ENCODE assay signal across 8 mouse cellular contexts in genomic region chr14:50955942-50956508, GRCm38 (mm10). TPM values are rescaled to one million over a fixed set of nuclear protein-coding genes. Genes with fewer than 3 reads are reported as not detected.
DNase-seq lines count a peak whose midpoint lies in the region; ATAC-seq and TF ChIP-seq lines count a peak whose summit lies in the region.
"Not testable (repeated sequence)": the region's sequence is repeated elsewhere in the genome, so short reads cannot be mapped to it uniquely, and the experiment has no call there.

Gene Pnp2 (plus strand): TSS chr14:50955992.

- H3K4me1 ChIP-seq in liver, embryonic 14.5 days (replicated peaks; ENCODE audit: control insufficient read depth in 2 of 2, insufficient read depth in 2 of 2, low read length in 1 of 2) = peaks cover 10 to 26% of the 10 kb centered on the region in 2 experiments; a peak in 3 of 4 replicates

- not testable (repeated sequence) for H3K9me3 ChIP-seq in liver, embryonic 14.5 days (ENCODE audit: control insufficient read depth, low read length)

- ATAC-seq in CD4-positive, CD25-positive, alpha-beta regulatory T cell, adult 4 months = peak; percentile 93
- peak; percentile 82 for ATAC-seq in liver, embryonic 14.5 days (ENCODE audit: insufficient read depth)
- ATAC-seq in monocyte, adult 5-6 weeks (replicated peaks; ENCODE audit: insufficient number of reproducible peaks, low FRiP score, low TSS enrichment, poor library complexity, severe bottlenecking) = peak; percentile 79

- 10% methylated on average over 19 of the region's 19 CpGs for WGBS in liver, embryonic 14.5 days (ENCODE audit: insufficient replicate concordance)

- peaks cover 15% of the 10 kb centered on the region for H3K36me3 ChIP-seq in liver, embryonic 14.5 days (replicated peaks; ENCODE audit: control insufficient read depth, insufficient read depth, low read depth)

- H3K27ac ChIP-seq in liver, embryonic 14.5 days = peak within 1 kb of the TSS; percentile 77

- not testable (repeated sequence) for H3K27me3 ChIP-seq in liver, embryonic 14.5 days (ENCODE audit: control insufficient read depth, insufficient read depth, low read length)

- TF ChIP-seq CTCF in liver, embryonic 14.5 days (IDR thresholded peaks at IDR 0.05; ENCODE audit: low read depth) = peak; percentile 49

- peak within 1 kb of the TSS; percentile 75 for H3K4me2 ChIP-seq in liver, embryonic 14.5 days (ENCODE audit: low read depth)

- DNase-seq in cerebellum, adult 9-10 months = peak; percentile 70
- DNase-seq in frontal cortex, postnatal 10 days (ENCODE audit: low spot score in 2 of 2) = peak; percentile 53 to 66
- peak; percentile 66 for DNase-seq in heart, postnatal 4 days
- DNase-seq in kidney, postnatal 4 days = peak; percentile 72 to 82
- DNase-seq in liver, embryonic 14.5 days (ENCODE audit: low read depth in 3 of 3, low spot score in 3 of 3) = peak in 1 of 3 experiments; percentile 71
- peak; percentile 64 to 76 for DNase-seq in spleen, postnatal 36 days (ENCODE audit: low spot score in 2 of 2)

- peak within 1 kb of the TSS; percentile 70 for H3K9ac ChIP-seq in liver, embryonic 14.5 days (replicated peaks)

- TF ChIP-seq EP300 in liver, embryonic 14.5 days (IDR thresholded peaks at IDR 0.05; ENCODE audit: low read depth) = 0 out of 2 replicates have a peak, but pooled peaks have one; percentile 14

- H3K4me3 ChIP-seq in liver, embryonic 14.5 days (ENCODE audit: insufficient read depth in 1 of 2, low read depth in 2 of 2, low read length in 2 of 2) = peak within 1 kb of the TSS; percentile 46 to 54

RNA-seq across cellular contexts. Expression of gene Pnp2, which starts in this region (rescaled TPM):
- 1 to 10 TPM; 1.1 to 1.2 TPM for polyA plus RNA-seq in CD4-positive, CD25-positive, alpha-beta regulatory T cell, adult 4 months (2017; shearing (Covaris generic))
- total RNA-seq in heart, postnatal 4 days (2021) = 1 to 10 TPM in 1 of 2 experiments, under 1 TPM in 1; 0.81 to 1.2 TPM
- polyA plus RNA-seq in liver, embryonic 14.5 days (2012; rRNA removed) = 6.5 and 9.8 TPM in 2 replicates
- 12.0 and 13.7 TPM in 2 replicates for polyA plus RNA-seq in liver, embryonic 14.5 days (2014; fragmentation: Nextera tagmentation; extraction: Ambion mirVana)
- 1.9 to 3.0 TPM (median 1.9 TPM) in 3 replicates for total RNA-seq in monocyte, adult 5-6 weeks (2017)
